Mouse (Mus musculus) spleen, adult 2 months (tissue): Measurements from ENCODE around the gene Calhm6. TPM values are rescaled to one million over a fixed set of nuclear protein-coding genes. Genes with fewer than 3 reads are reported as not detected.

ENCODE experiments used
- DNase-seq, 2 experiments: peaks; one replicate each; pipeline versions ENCODE4 v3.0.0 to v3.0.0-alpha.2; 2012 to 2021; ENCODE audit warnings: low spot score in 2 of 2, low read depth in 1 of 2
- H3K27ac ChIP-seq: fragments of 200-500 bp; 2 replicates; pipeline ENCODE4 v1.5.1; 2012; ENCODE audit warnings: low read length, inconsistent platforms; ENCODE audit not compliant: insufficient read depth
- H3K27me3 ChIP-seq: fragments of 200-500 bp; 2 replicates; pipeline ENCODE4 v1.6.1; 2012; ENCODE audit warnings: mild to moderate bottlenecking, moderate library complexity, low read length, inconsistent platforms; ENCODE audit not compliant: control insufficient read depth, insufficient read depth
- H3K36me3 ChIP-seq: fragments of 200-500 bp; 2 replicates; pipeline ENCODE4 v1.6.1; 2012; ENCODE audit warnings: mild to moderate bottlenecking, low read length, inconsistent platforms; ENCODE audit not compliant: control insufficient read depth, insufficient read depth
- H3K4me1 ChIP-seq: fragments of 200-500 bp; 2 replicates; pipeline ENCODE4 v1.6.1; 2011; ENCODE audit warnings: inconsistent platforms; ENCODE audit not compliant: control insufficient read depth, insufficient read depth, insufficient read length
- H3K4me3 ChIP-seq: fragments of 200-500 bp; 2 replicates; pipeline ENCODE4 v1.5.1; 2011; ENCODE audit warnings: mild to moderate bottlenecking, inconsistent platforms; ENCODE audit not compliant: insufficient read depth, insufficient read length; ENCODE audit errors: extremely low read depth
- CTCF ChIP-seq: fragments of 200-500 bp; IDR thresholded peaks from 2 replicates; pipeline ENCODE4 v1.5.1; 2011; ENCODE audit warnings: mild to moderate bottlenecking, inconsistent platforms; ENCODE audit not compliant: insufficient read depth, insufficient read length, insufficient replicate concordance; ENCODE audit errors: extremely low read depth
- POLR2A ChIP-seq: fragments of 200-500 bp; IDR thresholded peaks from 2 replicates; pipeline ENCODE4 v1.6.1; 2011; ENCODE audit warnings: low read depth, low read length, inconsistent platforms
- WGBS: fragments of 180-500 bp; shearing (Covaris S2); methylation state at CpG from one replicate; pipeline ENCODE4 v1.1.7; 2018; 5-methylcytosine and 5-hydroxymethylcytosine counted together
- polyA plus RNA-seq: library from polyadenylated mRNA; depleted of rRNA; stranded (reverse); fragments of >200 nt; gene quantifications from 2 replicates; pipeline ENCODE4 v1.2.3, GENCODE M21; 2012; rRNA removed

Gene Calhm6
- polyA plus RNA-seq = 32.0 and 46.3 TPM in 2 replicates

GRCm38 (mm10) chr10:34127392-34128378 is at the start of gene Calhm6:
Gene Calhm6, minus strand, starts transcription at chr10:34127984.
- Histone ChIP-seq H3K27ac (peak within 1 kb of the TSS; percentile 87), H3K4me1 (peaks cover 9% of the 10 kb centered on the region; the same call in 1 of the 2 replicates), H3K4me3 (peak within 1 kb of the TSS; percentile 61), H3K36me3 (no peaks in the 10 kb centered on the region), H3K27me3 (no peaks in the 10 kb centered on the region)
- no peak for TF ChIP-seq CTCF
- no peak for TF ChIP-seq POLR2A
- DNase-seq = peak in 1 of 2 experiments; percentile 49
- 5% methylated on average over 44 of the region's 44 CpGs for WGBS

DNA sequence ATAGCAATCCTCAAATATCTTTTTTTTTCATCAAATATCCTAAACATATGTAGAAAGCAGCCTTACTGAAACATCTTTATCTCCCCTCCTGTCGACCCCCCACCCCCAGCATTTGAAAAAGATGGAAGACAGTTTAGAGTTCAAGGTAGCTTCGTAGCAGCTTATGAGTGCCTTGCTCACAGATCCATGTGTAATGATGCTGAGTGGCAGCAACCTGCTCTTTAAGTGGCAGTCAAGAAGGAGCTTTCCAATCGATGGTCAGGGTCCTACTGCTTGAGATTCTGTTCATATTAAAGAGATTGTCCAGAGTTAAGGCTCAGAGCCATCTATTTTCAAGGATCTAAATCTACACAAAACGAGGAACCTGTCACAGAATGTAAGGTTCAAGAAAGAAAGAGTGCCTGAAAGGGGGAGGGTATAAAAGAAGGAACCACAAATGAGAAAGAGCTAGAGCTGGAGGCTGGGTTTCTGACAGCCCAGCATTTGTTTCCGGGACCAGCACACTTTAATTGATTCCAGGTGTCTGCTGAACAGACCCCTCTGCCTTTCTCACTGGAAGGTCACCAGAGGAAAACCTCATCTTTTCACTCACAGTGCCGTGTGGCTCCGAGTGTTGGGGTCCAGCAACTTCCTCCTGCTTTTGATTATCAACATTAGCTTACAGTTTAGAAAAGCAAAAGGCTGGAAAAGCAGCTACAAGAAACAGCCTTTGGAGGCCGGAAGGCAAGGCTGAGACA is 48.3 kb upstream of the Calhm6 start:
- no peak overlapping the region for H3K4me3 ChIP-seq

GRCm38 (mm10) chr10:34172663-34173282 is 45.0 kb upstream of the Calhm6 start:
- Histone ChIP-seq H3K27me3 (no peaks in the 10 kb centered on the region), H3K4me1 (peaks cover 22% of the 10 kb centered on the region), H3K4me3 (no peak overlapping the region), H3K27ac (peak overlapping the region; percentile 69), H3K36me3 (no peaks in the 10 kb centered on the region)
- WGBS = 47% methylated on average over 4 of the region's 4 CpGs
- DNase-seq = no peak
- TF ChIP-seq POLR2A = no peak
- no peak for TF ChIP-seq CTCF

More for the DNA sequence above, 48.3 kb upstream of the Calhm6 start:
- Histone ChIP-seq H3K36me3 (no peaks in the 10 kb centered on the region), H3K27me3 (no peaks in the 10 kb centered on the region), H3K27ac (peak overlapping the region; percentile 25; the same call in 1 of the 2 replicates), H3K4me1 (peaks cover 21% of the 10 kb centered on the region)
- no peak for DNase-seq
- TF ChIP-seq CTCF (no peak), POLR2A (no peak)
- 26% methylated on average over 8 of the region's 8 CpGs for WGBS

DNA sequence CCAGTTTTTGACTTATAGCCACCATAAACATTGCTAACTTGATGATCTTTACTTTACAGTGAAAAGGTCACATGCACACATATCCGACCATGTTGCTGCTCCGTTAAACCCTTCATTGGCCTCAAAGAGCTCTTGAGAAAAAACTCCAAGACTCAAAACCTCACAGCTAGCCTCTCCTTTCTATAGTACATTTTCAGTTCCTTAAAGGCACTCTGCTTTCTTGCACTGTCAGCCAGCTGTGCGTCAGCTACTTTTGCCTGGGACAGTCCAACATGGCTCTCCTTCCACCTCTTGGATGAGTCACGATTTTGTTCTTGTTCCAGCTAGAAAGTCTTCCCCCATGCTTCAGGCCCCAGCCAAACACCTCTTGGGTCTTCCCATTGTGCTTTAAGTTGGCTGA is 43.9 kb upstream of the Calhm6 start:
- DNase-seq = peak; percentile 14 to 21
- peak overlapping the region; percentile 40 for H3K27ac ChIP-seq

DNA sequence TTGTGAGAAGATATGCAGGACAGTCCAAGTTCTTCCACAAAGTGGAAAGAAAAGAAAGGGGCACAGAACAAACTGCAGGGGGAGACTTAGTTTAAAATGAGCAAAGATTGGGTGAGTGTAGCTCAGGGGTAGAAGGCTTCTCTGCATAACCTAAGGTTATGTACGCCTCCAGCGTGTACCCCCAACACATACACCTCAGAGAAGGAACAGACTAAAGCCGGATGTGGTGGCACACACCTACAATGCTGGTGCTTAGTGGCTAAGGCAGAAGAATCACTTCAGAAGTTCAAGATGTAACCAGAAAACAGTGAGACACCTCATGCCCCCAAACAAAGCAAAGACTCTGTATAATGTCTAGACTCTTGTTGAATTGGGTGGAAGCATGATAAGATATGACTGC is 43.4 kb upstream of the Calhm6 start:
- peak; percentile 26 to 27 for DNase-seq
- peaks cover 22% of the 10 kb centered on the region for H3K4me1 ChIP-seq
- TF ChIP-seq POLR2A (no peak), CTCF (no peak)
- H3K36me3 ChIP-seq = no peaks in the 10 kb centered on the region
- no peaks in the 10 kb centered on the region for H3K27me3 ChIP-seq
- WGBS = 62% methylated on average over 3 of the region's 3 CpGs
- H3K27ac ChIP-seq = peak overlapping the region; percentile 40; the same call in 1 of the 2 replicates
- no peak overlapping the region for H3K4me3 ChIP-seq

More for the DNA sequence above, 43.9 kb upstream of the Calhm6 start:
- 26% methylated on average over 4 of the region's 4 CpGs for WGBS
- no peaks in the 10 kb centered on the region for H3K36me3 ChIP-seq
- H3K4me1 ChIP-seq = peaks cover 22% of the 10 kb centered on the region
- TF ChIP-seq CTCF = no peak
- no peak for TF ChIP-seq POLR2A
- no peak overlapping the region for H3K4me3 ChIP-seq
- no peaks in the 10 kb centered on the region for H3K27me3 ChIP-seq

DNA sequence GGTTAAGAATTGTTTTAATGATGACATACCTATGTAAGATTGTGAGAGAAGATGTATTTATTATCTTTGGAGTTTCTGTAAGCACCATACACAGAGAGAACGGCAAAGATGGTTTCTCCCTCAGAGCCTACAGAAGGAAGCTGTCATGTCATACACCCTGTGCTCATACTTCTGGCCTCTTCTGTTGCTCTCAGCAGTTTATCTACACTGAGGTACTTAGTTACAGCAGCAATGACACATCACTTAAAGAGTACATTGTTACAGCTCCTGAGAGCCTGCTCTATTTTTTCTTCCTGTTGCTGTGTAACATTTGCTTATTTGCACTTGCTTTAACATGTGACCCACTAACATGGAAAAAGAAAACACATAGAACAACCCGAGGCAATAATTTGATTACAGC is 39.2 kb upstream of the Calhm6 start:
- no peak for TF ChIP-seq POLR2A
- TF ChIP-seq CTCF = no peak
- Histone ChIP-seq H3K27me3 (no peaks in the 10 kb centered on the region), H3K4me1 (peaks cover 9% of the 10 kb centered on the region), H3K36me3 (peaks cover 2% of the 10 kb centered on the region; the same call in 1 of the 2 replicates), H3K27ac (no peak overlapping the region), H3K4me3 (no peak overlapping the region)
- WGBS = 84% methylated on average over 2 of the region's 2 CpGs
- no peak for DNase-seq
